Mouse (Mus musculus): ENCODE measurements around the gene Tfeb.

- TF ChIP-seq POLR2A (IDR thresholded peaks at IDR 0.05; ENCODE audit: low read depth, low read length) (no peak), CTCF (IDR thresholded peaks at IDR 0.05; ENCODE audit: borderline replicate concordance, insufficient read depth, low read length) (no peak)
Observed at GRCm38 (mm10) chr17:47706196-47706595, 30.6 kb upstream of the Tfeb start.
